Mouse (Mus musculus): ENCODE measurements around the gene Tril.

Gene Tril

GRCm38 (mm10) chr6:53820486-53820985, at the start of gene Tril:
Tril (minus strand) TSS chr6:53820830.
- DNase-seq (ENCODE audit: low spot score) = peak; percentile 85

DNA sequence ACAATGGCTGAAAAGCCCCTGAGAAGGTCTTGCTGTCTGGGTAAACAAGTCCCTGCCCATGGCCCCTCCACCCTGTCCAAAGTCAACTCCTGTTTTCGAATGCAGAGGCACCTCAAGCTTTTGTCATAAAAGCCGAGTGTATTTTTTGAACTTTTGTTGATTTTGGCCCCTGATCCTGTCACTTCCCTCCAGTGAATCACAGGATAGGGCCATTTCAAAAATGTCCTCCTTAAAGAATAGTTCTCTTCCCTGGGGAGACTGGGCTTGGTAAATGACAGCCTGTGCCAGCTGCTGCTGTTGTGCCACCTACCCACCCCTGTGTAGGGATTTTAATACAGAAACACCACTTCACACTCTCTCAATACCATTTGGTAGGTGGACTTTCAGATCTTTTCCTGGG, 42.4 kb upstream of the Tril start:
- no peak for DNase-seq (ENCODE audit: low spot score)

DNA sequence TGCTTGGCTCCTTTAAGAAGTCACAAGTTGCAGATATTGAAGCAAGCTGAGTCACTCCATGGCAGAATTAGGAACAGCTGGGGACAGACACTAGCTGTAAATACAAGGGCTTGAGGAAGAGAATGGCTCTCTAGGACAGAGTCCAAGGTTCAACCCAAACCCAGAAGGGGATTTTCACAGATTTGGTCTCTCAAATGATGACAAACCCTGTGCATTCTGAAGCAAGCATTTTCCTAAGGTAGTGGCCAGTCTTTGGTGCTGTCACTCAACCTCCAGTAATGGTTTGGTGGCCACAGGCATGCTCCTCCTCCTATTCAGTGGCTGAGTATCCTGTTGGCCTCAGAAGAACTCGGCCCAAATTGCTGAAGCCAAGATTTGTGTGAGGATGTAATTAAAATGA, 38.5 kb upstream of the Tril start:
- no peak for DNase-seq (ENCODE audit: low spot score)

DNA sequence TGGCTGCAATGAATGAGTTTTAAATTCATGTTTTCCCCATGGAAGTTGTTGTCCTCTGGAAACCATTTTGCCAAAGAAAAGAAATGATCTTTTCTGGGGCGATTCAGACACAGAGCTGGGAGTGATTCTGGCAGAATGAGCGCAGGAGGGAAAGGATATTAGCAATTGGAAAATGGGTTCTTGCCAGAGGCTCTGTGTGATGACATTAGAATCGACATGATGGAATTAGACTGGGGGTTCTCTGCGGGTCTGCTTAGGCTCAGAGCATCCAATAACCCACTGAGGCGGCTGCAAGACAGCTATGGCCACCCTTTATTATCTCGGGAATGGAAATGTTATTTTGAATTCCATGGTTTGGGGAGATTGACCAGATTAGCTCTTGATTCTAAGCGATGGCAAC, 37.2 kb upstream of the Tril start:
- no peak for DNase-seq (ENCODE audit: low spot score)

DNA sequence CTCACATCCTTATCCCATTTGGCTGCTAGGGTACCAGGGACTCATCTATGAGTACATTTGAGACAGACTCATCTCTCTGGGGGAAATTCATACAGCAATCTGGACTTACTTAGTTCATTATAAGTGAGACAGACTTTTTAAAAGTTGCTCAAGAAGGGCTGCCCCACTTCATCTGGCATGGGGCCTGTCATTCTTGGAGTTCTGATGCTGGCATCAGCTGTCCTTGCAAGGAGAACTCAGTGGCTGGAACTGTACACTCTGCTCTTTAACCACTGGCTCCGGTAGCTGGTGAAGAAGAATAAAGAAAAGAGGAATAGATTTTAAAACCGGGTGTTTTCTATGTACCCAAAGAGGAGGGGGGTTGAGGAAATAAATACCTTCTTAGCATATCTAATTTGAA, 36.1 kb upstream of the Tril start:
- no peak for DNase-seq (ENCODE audit: low spot score)

- no peak for DNase-seq (ENCODE audit: low spot score)
These were observed 34.6 kb upstream of the Tril start for GRCm38 (mm10) chr6:53854971-53855856.

DNA sequence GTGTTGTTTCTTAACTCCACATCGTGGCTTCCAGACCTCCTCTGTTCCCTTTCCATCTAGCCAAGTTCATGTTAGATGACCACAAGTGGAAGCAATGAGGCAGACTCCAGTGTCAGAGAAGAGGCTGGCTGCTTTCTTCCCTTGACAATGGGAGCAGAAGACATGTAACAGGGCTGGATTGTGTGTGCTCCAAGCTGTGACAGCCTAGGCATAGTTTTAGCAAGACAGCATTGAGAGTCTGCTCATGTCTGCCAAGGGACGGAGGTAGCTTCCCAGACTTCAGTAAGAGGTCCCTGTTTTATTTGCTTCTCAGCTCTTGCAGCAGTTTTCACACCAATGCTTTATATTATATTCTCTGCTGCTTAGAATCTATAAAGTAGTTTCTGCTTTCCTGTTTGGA, 33.6 kb upstream of the Tril start:
- DNase-seq (ENCODE audit: low spot score) = no peak

DNA sequence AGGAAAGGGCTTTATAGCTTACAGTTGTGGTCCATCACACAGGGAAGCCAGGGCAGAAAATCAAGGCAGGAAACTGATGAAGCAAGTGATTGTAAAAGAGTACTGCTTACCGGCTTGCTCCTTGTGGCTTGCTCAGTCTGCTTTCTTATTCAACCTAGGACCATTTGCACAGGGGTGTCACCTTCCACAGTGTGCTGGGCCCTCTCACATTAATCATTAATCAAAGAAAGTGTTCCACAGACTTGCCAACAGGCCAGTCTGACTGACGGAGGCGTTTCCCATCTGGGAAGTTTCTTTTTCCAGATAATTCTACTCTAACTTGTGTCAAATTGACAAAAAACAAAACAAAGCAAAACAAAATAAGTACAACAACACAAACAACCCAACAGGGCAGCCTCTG, 32.9 kb upstream of the Tril start:
- no peak for DNase-seq (ENCODE audit: low spot score)

- no peak for DNase-seq (ENCODE audit: low spot score)
These were observed 24.0 kb upstream of the Tril start for GRCm38 (mm10) chr6:53844626-53845025.

DNA sequence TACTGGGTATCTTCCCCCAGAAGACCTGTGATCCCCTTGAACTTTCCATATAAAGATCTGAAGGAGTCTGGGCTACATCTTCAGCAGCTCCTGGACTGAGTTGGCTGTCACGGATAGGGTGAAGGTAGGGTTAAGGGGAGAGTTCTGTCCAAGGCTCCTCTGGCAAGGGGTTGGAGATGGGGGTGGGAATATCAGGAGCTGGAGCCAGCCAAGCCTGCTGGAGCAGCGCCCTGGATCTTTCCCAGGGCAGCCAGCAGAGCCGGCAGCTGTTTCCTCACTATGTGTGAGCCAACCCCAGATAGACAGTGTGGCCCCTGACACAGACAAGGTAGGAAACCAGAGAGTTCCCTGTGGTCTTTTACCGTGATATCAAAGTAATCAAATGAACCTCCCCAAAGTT, 4.6 kb upstream of the Tril start:
- no peak for DNase-seq (ENCODE audit: low spot score)

- DNase-seq (ENCODE audit: low spot score) = no peak
These were observed 441 bp upstream of the Tril start for GRCm38 (mm10) chr6:53821041-53821501.

GRCm38 (mm10) chr6:53819761-53820485, 707 bp downstream of the Tril start:
- peak; percentile 66 for DNase-seq (ENCODE audit: low spot score)

GRCm38 (mm10) chr6:53818732-53819661, 1.6 kb downstream of the Tril start:
- DNase-seq (ENCODE audit: low spot score) = peak; percentile 60

DNA sequence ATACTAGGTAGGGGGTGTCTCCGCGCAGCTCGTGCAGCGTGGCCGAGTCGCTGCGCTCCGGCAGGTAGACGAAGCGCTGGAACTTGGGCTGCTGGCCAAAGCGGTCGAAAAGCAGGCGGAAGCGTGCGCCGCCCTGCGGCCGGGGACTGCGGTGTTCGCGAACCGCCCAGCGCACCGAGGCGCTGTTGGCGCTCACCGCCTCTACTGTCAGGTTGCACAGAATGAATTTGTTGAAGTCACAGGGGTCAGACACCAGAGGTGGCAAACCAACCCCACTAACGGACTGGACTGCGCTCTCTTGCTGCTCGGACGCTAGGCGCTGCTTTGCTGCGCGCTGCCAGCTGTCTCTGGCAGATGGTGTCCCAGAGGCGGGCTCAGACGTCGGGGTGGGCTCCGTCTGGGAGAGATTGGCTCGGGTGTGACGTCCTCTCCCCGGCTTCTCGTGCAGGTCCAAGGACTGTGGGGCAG, 2.3 kb downstream of the Tril start:
- DNase-seq (ENCODE audit: low spot score) = peak; percentile 77

GRCm38 (mm10) chr6:53817763-53818174, 2.9 kb downstream of the Tril start:
- DNase-seq (ENCODE audit: low spot score) = peak; percentile 26

GRCm38 (mm10) chr6:53816661-53817060, 4.0 kb downstream of the Tril start:
- DNase-seq (ENCODE audit: low spot score) = no peak

DNA sequence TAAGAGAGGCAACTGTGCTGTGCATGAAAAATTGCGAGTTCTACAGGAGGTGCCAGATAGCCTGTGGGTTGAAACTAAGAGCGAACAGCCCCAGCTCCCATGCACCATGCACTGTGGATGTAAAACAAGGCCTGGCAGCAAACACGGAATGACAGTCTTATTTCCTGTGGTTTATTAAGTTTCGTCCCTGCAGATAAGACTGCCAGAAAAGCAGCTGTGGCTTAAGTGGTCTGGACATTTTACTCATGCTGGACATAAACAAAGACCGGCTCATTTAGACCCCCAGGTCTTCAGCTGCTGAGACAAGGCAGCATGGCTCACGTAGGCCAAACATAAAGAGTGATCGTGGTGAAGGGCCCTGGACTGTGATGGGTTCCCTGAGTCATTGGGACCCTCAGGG, 4.9 kb downstream of the Tril start:
- no peak for DNase-seq (ENCODE audit: low spot score)

- no peak for DNase-seq (ENCODE audit: low spot score)
These were observed 6.4 kb downstream of the Tril start for GRCm38 (mm10) chr6:53814214-53814613.

DNA sequence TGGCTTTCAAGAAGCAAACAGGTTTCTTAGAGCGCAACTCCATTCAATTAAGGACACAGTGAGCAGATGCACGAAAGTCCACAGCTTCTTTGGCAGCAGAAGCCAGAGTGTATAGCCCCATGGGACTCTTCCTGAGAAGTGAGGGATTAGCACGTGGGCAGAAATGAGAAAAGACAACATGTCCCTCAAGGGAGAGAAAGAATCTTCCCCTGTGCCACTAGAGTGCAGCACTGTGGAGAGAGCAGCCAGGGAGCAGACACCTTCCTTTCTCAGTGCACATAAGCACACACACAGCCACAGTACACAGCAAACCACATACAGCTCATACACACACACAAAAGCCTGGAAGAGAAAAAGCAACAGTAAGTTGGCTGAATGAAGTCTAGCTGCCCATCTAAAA, 8.4 kb downstream of the Tril start:
- no peak for DNase-seq (ENCODE audit: low spot score)

- no peak for DNase-seq (ENCODE audit: low spot score)
These were observed 11.8 kb downstream of the Tril start for GRCm38 (mm10) chr6:53808801-53809200.

- peak; percentile 16 for DNase-seq (ENCODE audit: low spot score)
These were observed 13.4 kb downstream of the Tril start for GRCm38 (mm10) chr6:53807185-53807584.

- peak; percentile 72 for DNase-seq (ENCODE audit: low spot score)
These were observed 14.0 kb downstream of the Tril start for GRCm38 (mm10) chr6:53806591-53807023.
